Mouse (Mus musculus): ENCODE measurements at regions not wholly inside any gene's neighbourhood (a gene's known extent, or its start where the extent isn't known, plus 50 kb on each side); places are given as distances from the start of the nearest gene placed in this dataset.

GRCm38 (mm10) chr12:109517764-109518163 lies 65.1 kb downstream of the Dlk1 start:
- TF ChIP-seq CTCF (IDR thresholded peaks at IDR 0.05; ENCODE audit: control insufficient read depth, insufficient read depth, low read length) (no peak), POLR2A (IDR thresholded peaks at IDR 0.05; ENCODE audit: borderline replicate concordance, control insufficient read depth, low read depth, low read length) (no peak)
